Mouse (Mus musculus): ENCODE results near the gene Lce1e. TPM values are rescaled to one million over a fixed set of nuclear protein-coding genes. Genes with fewer than 3 reads are reported as not detected.
"Not testable (repeated sequence)": the region's sequence is repeated elsewhere in the genome, so short reads cannot be mapped to it uniquely, and the experiment has no call there.

Lce1e gene
- not detected for total RNA-seq (2021)
- long read RNA-seq, experiment 1: 0 reads
- long read RNA-seq, experiment 2: 0 reads

DNA sequence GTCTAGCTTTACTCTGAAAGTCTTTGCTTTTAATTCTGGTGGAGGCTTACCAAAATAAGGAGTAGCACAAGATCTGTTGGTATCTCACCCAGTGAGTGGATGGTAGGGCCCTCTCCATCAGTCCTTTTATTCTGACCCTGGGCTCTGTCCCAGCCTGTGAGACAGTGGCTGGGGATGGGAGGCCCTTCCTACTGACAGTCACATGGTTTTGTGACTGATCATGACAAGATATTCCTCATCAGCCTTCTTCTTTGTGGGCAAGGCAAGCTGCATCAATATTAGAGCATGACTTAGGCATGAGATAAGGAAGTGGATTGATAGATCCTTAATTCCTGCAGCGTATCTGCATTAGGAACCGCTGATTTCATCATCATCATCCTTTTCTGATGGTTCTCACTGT, at the start of gene Lce1e:
Lce1e (minus strand) TSS at position 101 of the 400 bp plus-strand sequence.
- intact Hi-C loops (cut with DNase I): no loop called here
- DNase-seq (ENCODE audit: low spot score in 2 of 2): no peak

DNA sequence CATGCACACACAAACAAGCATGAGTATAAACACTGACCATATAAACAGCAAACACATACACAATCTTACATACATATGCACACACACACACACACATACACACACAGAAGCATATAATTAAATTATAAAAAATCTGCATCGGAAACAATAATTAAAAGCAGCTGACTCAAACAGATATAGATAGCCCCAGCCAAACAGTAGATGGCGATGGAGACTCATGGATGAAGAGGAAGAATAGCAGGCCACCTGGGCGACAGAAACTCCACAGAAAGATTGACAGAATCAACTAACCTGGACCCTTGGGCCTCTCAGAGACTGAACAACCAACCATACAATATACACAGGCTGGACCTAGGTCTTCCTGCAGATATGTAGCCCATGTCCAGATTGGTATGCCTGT, 44.3 kb upstream of the Lce1e start:
- DNase-seq (ENCODE audit: low spot score in 2 of 2): no peak
- intact Hi-C loops (cut with DNase I): no loop called here

DNA sequence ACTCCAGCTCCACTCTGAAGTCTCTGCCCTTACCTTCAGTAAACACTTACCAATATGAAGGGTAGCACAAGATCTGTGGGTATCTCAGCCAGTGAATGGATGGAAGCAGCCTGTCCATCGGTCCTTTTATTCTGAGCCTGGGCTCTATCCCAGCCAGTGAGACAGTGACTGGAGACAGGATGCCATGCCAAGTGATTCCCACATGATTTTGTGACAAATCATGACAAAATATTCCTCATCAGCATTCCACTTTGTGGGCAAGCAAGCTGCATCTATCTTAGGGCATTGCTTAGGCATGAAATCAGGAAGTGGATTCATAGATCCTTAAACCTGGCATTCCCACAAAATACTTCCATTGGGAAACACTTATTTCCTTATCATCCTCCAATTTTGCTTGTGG, 43.4 kb upstream of the Lce1e start, which contains the start of gene Lce1g:
Lce1g (minus strand) TSS at position 101 of the 400 bp plus-strand sequence.
- DNase-seq (ENCODE audit: low spot score in 2 of 2): no peak
- intact Hi-C loops (cut with DNase I): no loop called here

DNA sequence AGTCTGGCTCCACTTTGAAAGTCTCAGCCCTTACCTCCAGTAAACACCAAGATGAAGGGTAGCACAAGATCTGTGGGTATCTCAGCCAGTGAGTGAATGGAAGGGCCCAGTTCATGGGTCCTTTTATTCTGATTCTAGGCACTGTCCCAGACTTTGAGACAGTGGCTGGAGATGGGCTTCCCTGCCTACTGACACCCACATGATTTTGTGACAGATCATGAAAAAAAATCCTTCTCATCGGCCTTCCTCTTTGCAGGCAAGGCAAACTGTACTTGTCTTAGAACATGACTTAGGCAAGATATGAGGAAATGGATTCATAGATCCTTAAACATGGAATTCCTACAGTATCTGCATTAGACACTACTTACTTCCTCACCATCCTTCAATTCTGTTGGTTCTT, 30.1 kb upstream of the Lce1e start, which contains the start of gene Gm38119:
Gm38119 (minus strand) TSS at position 101 of the 400 bp plus-strand sequence.
- intact Hi-C loops (cut with DNase I): no loop called here
- no peak for DNase-seq (ENCODE audit: low spot score in 2 of 2)

DNA sequence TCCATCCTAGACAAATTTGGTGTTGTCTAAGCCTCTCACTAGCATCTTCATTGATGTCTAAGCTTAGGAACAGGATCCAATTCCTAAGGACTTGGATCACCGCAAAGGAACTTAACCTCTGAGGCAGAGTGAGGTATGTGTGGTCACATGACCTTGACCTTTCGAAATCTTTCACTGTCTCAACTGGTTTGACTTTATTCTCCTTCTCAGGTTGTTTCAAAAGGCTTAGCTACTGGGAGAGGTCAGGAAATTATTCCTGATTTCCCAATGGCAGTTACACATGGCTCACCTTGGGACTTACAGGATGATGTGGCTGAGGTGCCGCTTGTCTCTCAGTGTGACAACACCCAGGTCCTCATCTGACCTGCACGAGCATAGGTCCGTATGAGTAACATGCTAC, 13.8 kb upstream of the Lce1e start:
- no peak for DNase-seq (ENCODE audit: low spot score in 2 of 2)
- intact Hi-C loops (cut with DNase I): no loop called here

DNA sequence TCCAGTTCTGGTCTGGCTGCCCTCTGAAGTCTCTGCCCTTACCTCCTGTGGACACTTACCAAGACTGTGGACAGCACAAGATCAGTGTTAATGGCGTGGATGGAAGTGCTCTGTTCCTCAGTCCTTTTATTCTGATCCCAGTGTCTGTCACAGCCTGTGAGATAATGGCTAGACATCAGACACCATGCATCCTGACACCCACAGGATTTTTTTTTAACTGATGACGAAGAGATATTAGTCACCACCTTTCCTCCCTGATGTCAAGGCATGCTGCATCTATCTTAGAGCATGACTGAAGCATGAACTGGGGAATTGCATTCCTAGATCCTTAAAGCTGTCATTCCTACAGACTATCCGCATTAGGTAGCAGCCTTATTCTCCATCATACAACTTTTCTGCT, 11.4 kb upstream of the Lce1e start, which contains the start of gene Lce1f:
Lce1f (minus strand) TSS at position 101 of the 400 bp plus-strand sequence.
- intact Hi-C loops (cut with DNase I): no loop called here
- DNase-seq (ENCODE audit: low spot score in 2 of 2): no peak

DNA sequence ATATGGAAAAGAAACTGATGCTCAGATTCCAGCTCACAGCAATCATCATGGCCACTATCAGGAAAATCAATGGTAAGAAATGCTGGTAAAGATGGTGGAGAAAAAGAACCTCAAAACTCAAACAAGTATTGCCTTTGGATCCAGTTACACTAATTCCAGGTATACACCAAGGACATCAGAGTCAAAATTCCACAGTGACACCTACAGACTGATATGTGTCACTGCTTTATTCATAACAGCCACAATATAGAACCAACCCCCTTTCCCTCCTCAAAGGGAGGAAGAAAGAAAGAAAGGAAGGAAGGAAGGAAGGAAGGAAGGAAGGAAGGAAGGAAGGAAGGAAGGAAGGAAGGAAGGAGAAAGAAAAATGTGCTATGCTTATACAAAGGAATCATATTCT, 6.2 kb upstream of the Lce1e start:
- intact Hi-C loops (cut with DNase I): no loop called here
- no peak for DNase-seq (ENCODE audit: low spot score in 2 of 2)

DNA sequence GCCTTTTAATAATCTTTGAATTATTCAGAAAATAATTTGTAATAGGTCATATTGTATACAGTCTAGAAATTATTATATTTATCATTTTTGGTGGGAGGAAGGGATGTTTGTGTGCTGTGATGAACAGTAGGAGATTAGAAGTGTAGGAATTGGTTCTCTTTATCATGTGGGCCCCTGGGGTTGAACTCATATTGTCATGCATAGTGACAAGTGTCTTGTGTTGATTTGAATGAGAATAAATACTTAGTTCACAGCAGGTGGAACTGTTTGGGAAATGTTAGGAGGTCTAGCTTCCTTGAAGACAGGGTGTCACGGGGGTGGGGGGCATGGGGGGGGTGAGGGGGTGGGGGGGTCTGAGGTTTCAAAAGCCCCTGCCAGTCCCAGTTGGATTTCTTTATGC, 14.3 kb downstream of the Lce1e start:
- no peak for DNase-seq (ENCODE audit: low spot score in 2 of 2)
- intact Hi-C loops (cut with DNase I): no loop called here

DNA sequence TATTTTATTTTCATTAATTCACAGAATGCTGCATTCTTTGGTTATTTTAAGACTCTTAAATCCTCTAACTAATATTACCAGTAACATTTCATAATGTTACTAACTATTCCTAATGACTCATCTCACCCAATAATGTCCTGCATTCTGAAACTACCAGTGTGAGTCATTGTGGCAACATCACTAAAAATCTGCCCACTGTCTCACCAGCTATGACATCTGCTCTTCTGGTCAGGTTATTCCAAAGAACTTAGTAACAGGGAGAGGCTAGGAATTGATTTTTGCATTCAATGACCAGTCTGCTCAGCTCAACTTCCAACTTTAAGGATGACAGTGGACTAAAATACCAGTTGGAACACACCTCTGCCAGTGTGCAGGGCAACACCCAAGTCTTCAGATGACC, 17.2 kb downstream of the Lce1e start:
- intact Hi-C loops (cut with DNase I): no loop called here
- no peak for DNase-seq (ENCODE audit: low spot score in 2 of 2)

DNA sequence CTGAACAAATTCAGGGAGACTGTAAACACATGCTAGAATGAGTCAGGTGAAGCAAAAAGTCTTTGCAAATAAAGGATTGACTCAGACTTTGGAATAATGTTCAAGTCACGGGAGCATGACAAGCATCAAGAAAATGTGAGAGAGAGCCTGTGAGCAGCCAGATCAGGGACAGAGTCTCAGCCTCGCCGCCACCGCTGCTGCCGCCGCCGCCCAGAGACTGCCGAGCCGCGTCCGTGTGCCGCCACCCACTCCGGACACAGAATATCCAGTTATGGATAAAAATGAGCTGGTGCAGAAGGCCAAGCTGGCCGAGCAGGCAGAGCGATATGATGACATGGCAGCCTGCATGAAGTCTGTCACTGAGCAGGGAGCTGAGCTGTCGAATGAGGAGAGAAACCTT, 19.7 kb downstream of the Lce1e start:
- intact Hi-C loops (cut with DNase I): not testable (repeated sequence)
- DNase-seq (ENCODE audit: low spot score in 2 of 2): peak in 1 of 2 experiments; percentile 12

DNA sequence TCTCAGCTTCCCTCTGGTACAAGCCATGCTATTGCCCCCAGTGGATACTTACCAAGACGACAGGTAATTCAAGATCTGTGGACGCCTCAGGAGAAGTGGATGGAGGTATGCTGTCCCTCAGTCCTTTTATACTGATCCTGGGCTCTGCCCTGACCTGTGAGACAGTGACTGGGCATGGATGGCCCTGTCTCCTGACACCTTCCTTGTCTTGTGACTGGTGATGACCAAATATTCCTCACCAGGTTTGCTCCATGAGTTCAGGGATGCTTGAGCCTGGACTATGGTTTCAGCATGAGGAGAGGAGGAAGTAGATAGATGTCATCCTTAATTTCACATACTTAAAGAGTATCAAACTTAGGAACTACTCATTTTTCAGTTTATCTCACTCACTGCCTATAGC, 21.8 kb downstream of the Lce1e start, which contains the start of gene Lce1d:
Lce1d (minus strand) TSS at position 101 of the 400 bp plus-strand sequence.
- intact Hi-C loops (cut with DNase I): no loop called here
- DNase-seq (ENCODE audit: low spot score in 2 of 2): no peak

DNA sequence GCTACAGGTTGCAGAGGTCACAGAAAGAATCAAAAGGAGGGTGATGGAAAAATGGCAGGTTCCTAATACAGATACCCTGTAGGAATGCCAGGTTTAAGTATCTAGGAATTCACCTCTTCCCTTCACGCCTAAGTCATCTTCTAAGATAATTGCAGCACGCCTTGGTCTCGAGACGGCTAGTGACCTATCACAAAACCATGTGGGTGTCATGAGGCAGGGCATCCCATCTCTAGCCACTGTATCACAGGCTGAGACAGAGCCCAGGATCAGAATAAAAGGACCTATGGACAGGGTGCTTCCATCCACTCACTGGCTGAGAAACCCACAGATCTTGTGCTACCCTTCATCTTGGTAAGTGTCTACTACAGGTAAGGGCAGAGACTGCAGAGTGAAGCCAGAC, 29.9 kb downstream of the Lce1e start, which contains the start of gene Lce1c:
Lce1c (plus strand) TSS at position 301 of the 400 bp plus-strand sequence.
- no peak for DNase-seq (ENCODE audit: low spot score in 2 of 2)
- intact Hi-C loops (cut with DNase I): no loop called here

DNA sequence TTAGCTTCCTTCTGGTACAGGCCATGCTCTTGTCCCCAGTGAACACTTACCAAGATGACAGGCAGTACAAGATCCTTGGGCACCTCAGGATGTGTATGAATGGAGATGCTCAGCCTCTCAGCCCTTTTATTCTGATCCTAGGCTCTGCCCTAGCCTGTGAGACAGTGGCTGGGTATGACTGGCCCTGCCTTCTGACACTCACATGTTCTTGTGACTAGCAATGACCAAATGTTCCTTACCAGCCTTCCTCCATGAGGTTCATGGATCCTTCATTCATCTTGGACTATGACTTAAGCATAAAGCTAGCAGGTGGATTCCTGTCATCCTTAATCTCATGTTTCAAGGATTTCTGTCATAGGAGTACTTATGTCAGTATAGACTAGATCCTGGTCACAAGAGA, 38.7 kb downstream of the Lce1e start, which contains the start of gene Lce1a2:
Lce1a2 (minus strand) TSS at position 101 of the 400 bp plus-strand sequence.
- DNase-seq (ENCODE audit: low spot score in 2 of 2): no peak

More for the DNA sequence above, 38.7 kb downstream of the Lce1e start, which contains the start of gene Lce1a2:
- intact Hi-C loops (cut with DNase I): no loop called here

Other genes starting within 250 kb of the Lce1e start
- not detected for gene Sprr1a, start 223.2 kb downstream of the Lce1e start, total RNA-seq (2021)
- not detected for gene Sprr4, start 208.6 kb downstream of the Lce1e start, total RNA-seq (2021)
- gene 2310046K23Rik, start 174.6 kb downstream of the Lce1e start, total RNA-seq (2021): not detected
- not detected for gene Ivl, start 135.3 kb downstream of the Lce1e start, total RNA-seq (2021)
- gene Smcp, start 120.1 kb downstream of the Lce1e start, total RNA-seq (2021): not detected
- not detected for gene 2210017I01Rik, start 101.6 kb downstream of the Lce1e start, total RNA-seq (2021)
- not detected for gene Lce6a, start 87.4 kb downstream of the Lce1e start, total RNA-seq (2021)
- gene Lce1a1, start 60.8 kb downstream of the Lce1e start, total RNA-seq (2021): not detected
- not detected for gene Lce1b, start 52.1 kb downstream of the Lce1e start, total RNA-seq (2021)
- not detected for gene Lce1a2, start 38.8 kb downstream of the Lce1e start, total RNA-seq (2021)
- not detected for gene Lce1c, start 29.8 kb downstream of the Lce1e start, total RNA-seq (2021)
- not detected for gene Lce1d, start 21.9 kb downstream of the Lce1e start, total RNA-seq (2021)
- gene Lce1f, start 11.3 kb upstream of the Lce1e start, total RNA-seq (2021): not detected
- not detected for gene Gm38119, start 30.0 kb upstream of the Lce1e start, total RNA-seq (2021)
- not detected for gene Lce1g, start 43.3 kb upstream of the Lce1e start, total RNA-seq (2021)
- not detected for gene Lce1h, start 56.0 kb upstream of the Lce1e start, total RNA-seq (2021)
- not detected for gene Lce1i, start 69.8 kb upstream of the Lce1e start, total RNA-seq (2021)
- not detected for gene Lce1j, start 81.4 kb upstream of the Lce1e start, total RNA-seq (2021)
- gene Lce1k, start 98.8 kb upstream of the Lce1e start, total RNA-seq (2021): not detected
- gene Kprp, start 118.2 kb upstream of the Lce1e start, total RNA-seq (2021): not detected
- gene Lce1l, start 142.2 kb upstream of the Lce1e start, total RNA-seq (2021): not detected
- not detected for gene 2310050C09Rik, start 161.1 kb upstream of the Lce1e start, total RNA-seq (2021)
- not detected for gene Lce3a, start 217.2 kb upstream of the Lce1e start, total RNA-seq (2021)
- not detected for gene Lce3b, start 223.9 kb upstream of the Lce1e start, total RNA-seq (2021)
- not detected for gene Lce3c, start 235.4 kb upstream of the Lce1e start, total RNA-seq (2021)
- not detected for gene Lce3d, start 248.3 kb upstream of the Lce1e start, total RNA-seq (2021)

Measured in left cerebral cortex, postnatal 14 days (tissue).